Mouse (Mus musculus) spleen, adult 2 months (tissue): Measurements from ENCODE around the gene Hexa. TPM values are rescaled to one million over a fixed set of nuclear protein-coding genes. Genes with fewer than 3 reads are reported as not detected.

Experiments used
- DNase-seq, 2 experiments: peaks; one replicate each; pipeline versions ENCODE4 v3.0.0 to v3.0.0-alpha.2; 2012 to 2021; ENCODE audit warnings: low spot score in 2 of 2, low read depth in 1 of 2
- H3K27ac ChIP-seq: fragments of 200-500 bp; 2 replicates; pipeline ENCODE4 v1.5.1; 2012; ENCODE audit warnings: low read length, inconsistent platforms; ENCODE audit not compliant: insufficient read depth
- H3K27me3 ChIP-seq: fragments of 200-500 bp; 2 replicates; pipeline ENCODE4 v1.6.1; 2012; ENCODE audit warnings: mild to moderate bottlenecking, moderate library complexity, low read length, inconsistent platforms; ENCODE audit not compliant: control insufficient read depth, insufficient read depth
- H3K36me3 ChIP-seq: fragments of 200-500 bp; 2 replicates; pipeline ENCODE4 v1.6.1; 2012; ENCODE audit warnings: mild to moderate bottlenecking, low read length, inconsistent platforms; ENCODE audit not compliant: control insufficient read depth, insufficient read depth
- H3K4me1 ChIP-seq: fragments of 200-500 bp; 2 replicates; pipeline ENCODE4 v1.6.1; 2011; ENCODE audit warnings: inconsistent platforms; ENCODE audit not compliant: control insufficient read depth, insufficient read depth, insufficient read length
- H3K4me3 ChIP-seq: fragments of 200-500 bp; 2 replicates; pipeline ENCODE4 v1.5.1; 2011; ENCODE audit warnings: mild to moderate bottlenecking, inconsistent platforms; ENCODE audit not compliant: insufficient read depth, insufficient read length; ENCODE audit errors: extremely low read depth
- CTCF ChIP-seq: fragments of 200-500 bp; IDR thresholded peaks from 2 replicates; pipeline ENCODE4 v1.5.1; 2011; ENCODE audit warnings: mild to moderate bottlenecking, inconsistent platforms; ENCODE audit not compliant: insufficient read depth, insufficient read length, insufficient replicate concordance; ENCODE audit errors: extremely low read depth
- POLR2A ChIP-seq: fragments of 200-500 bp; IDR thresholded peaks from 2 replicates; pipeline ENCODE4 v1.6.1; 2011; ENCODE audit warnings: low read depth, low read length, inconsistent platforms
- WGBS: fragments of 180-500 bp; shearing (Covaris S2); methylation state at CpG from one replicate; pipeline ENCODE4 v1.1.7; 2018; 5-methylcytosine and 5-hydroxymethylcytosine counted together
- polyA plus RNA-seq: library from polyadenylated mRNA; depleted of rRNA; stranded (reverse); fragments of >200 nt; gene quantifications from 2 replicates; pipeline ENCODE4 v1.2.3, GENCODE M21; 2012

Hexa gene
- polyA plus RNA-seq, 1 experiment, result 72.4 TPM

DNA sequence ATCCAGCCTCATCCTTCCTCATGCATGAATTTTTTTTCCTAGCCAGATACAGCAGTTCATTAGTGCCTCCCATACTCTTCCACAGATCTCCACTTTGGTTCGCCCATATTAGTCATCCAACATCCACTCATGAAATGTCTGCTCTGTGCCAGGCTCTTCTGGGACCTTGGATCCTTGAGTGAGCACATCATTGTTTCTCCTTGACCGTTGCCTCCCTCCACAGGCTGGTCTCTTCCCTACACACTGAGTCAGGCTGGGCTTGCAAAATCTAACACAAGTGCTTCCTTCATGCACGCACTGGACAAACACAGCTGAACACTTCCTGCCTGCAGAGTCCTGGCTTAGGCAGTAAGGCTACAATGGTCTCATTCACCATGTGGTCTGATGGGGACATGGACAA, 1.7 kb upstream of the Hexa start:
- Histone ChIP-seq H3K27ac (no peak overlapping the region), H3K4me3 (no peak overlapping the region), H3K27me3 (no peaks in the 10 kb centered on the region), H3K4me1 (peaks cover 12% of the 10 kb centered on the region; the same call in 1 of the 2 replicates), H3K36me3 (no peaks in the 10 kb centered on the region)
- no peak for DNase-seq
- WGBS, result 82% methylated on average over 3 of the region's 3 CpGs
- TF ChIP-seq POLR2A, result no peak
- no peak for TF ChIP-seq CTCF

DNA sequence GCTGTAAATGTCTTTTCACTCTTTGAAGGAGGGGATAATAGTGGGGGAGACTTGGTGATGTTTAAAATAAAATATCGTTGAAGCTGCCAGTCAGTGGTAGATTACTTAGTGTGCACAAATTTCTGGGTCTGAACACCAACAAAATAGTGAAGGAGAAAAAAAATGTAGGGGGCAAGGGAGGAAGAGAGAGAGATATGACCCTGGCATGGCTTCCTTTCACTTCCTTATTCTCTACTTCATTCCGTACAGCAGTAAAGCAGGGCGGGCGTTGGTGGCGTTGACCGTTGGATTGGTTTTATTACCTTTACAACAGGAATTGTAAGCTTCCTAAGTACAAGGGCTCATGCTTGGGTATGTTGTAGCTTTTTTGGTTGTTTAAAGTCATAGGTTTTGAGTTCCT, 2.3 kb downstream of the Hexa start:
- 45% methylated on average over 6 of the region's 6 CpGs for WGBS
- DNase-seq, result peak in 1 of 2 experiments; percentile 11
- no peak for TF ChIP-seq POLR2A
- no peak for TF ChIP-seq CTCF
- H3K4me3 ChIP-seq, result no peak overlapping the region
- H3K27ac ChIP-seq, result no peak overlapping the region
- peaks cover 22% of the 10 kb centered on the region; the same call in 1 of the 2 replicates for H3K4me1 ChIP-seq
- H3K27me3 ChIP-seq, result no peaks in the 10 kb centered on the region
- H3K36me3 ChIP-seq, result no peaks in the 10 kb centered on the region

DNA sequence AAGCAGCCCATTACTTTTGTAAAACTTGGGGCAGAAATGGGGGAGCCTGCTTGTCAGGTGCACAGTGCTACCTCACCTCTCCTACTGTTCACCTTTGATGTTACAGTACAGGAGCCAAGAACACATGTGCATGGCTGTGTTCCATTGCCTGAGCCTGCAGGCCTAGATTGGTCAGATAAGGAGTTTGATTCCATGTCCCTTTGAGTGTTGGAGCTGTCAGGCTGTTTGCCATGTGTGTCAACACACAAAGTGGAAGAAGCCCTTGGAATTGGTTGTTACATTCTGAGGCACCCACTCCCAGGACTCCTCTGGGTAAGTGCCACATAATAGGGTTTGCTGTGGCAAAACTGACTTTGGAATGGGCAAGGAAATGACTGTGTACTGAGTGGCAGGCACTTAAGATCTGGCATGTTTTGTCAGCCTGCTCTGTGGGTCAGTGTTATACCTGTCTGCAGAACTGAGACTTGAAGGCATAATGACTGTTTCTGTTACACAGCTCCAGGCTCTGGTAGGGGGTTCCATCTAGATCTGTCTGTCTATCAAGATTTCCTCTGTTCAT, 3.5 kb downstream of the Hexa start:
- no peak overlapping the region for H3K4me3 ChIP-seq
- TF ChIP-seq CTCF (no peak), POLR2A (no peak)
- 0 out of 2 replicates have a peak overlapping the region, but pooled peaks have one; percentile 17 for H3K27ac ChIP-seq
- no peaks in the 10 kb centered on the region for H3K36me3 ChIP-seq
- H3K27me3 ChIP-seq, result no peaks in the 10 kb centered on the region
- H3K4me1 ChIP-seq, result peaks cover 22% of the 10 kb centered on the region; the same call in 1 of the 2 replicates
- DNase-seq, result no peak

DNA sequence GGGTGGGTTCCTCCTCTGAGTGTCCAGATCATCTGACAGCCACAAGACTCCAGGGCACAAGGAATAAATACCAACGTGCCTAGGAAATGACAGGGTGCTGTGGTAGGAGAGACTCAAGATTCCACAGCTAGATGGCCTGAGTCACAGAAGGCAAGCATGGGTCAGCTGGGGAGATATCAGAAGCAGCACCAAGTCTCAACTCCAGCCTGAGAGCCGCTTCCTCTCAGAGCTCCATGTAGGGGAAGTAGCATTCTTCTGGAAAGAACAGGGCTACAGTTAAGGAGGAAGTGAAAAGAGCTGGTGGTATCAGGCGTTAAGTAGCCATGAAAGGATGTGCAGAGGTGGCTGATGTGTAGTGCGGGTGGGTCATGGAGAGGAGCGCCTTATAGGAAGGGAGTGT, 5.4 kb downstream of the Hexa start:
- peaks cover 19% of the 10 kb centered on the region; the same call in 1 of the 2 replicates for H3K4me1 ChIP-seq
- H3K27ac ChIP-seq, result no peak overlapping the region
- TF ChIP-seq CTCF, result no peak
- TF ChIP-seq POLR2A, result no peak
- peak in 1 of 2 experiments; percentile 11 for DNase-seq
- WGBS, result 24% methylated on average over 5 of the region's 5 CpGs
- H3K4me3 ChIP-seq, result no peak overlapping the region
- H3K27me3 ChIP-seq, result no peaks in the 10 kb centered on the region
- H3K36me3 ChIP-seq, result no peaks in the 10 kb centered on the region

DNA sequence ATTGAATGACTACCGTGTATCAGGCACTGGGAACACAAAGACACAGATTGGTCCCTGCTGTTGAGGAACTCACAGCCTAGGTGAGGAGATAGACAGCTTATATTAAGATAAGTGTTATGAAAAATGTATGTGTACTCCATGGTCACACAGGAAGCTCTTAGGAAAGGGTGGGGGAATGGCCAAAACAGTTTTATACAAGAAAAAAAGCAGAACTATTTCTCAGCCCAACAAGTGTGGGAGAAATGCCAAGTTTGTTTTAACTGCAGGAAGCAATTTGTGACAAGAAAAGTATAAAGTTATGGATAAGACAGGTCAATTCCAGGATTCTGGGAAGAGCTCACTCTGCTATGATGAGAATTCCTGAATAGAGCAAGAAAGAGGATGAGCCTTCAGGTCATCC, 8.5 kb downstream of the Hexa start:
- WGBS, result 58% methylated on average over 1 of the region's 1 CpGs
- H3K4me3 ChIP-seq, result no peak overlapping the region
- peaks cover 22% of the 10 kb centered on the region; the same call in 1 of the 2 replicates for H3K4me1 ChIP-seq
- H3K27ac ChIP-seq, result 0 out of 2 replicates have a peak overlapping the region, but pooled peaks have one; percentile 4
- no peaks in the 10 kb centered on the region; the same call in 1 of the 2 replicates for H3K36me3 ChIP-seq
- no peak for DNase-seq
- TF ChIP-seq CTCF (no peak), POLR2A (no peak)
- H3K27me3 ChIP-seq, result no peaks in the 10 kb centered on the region

DNA sequence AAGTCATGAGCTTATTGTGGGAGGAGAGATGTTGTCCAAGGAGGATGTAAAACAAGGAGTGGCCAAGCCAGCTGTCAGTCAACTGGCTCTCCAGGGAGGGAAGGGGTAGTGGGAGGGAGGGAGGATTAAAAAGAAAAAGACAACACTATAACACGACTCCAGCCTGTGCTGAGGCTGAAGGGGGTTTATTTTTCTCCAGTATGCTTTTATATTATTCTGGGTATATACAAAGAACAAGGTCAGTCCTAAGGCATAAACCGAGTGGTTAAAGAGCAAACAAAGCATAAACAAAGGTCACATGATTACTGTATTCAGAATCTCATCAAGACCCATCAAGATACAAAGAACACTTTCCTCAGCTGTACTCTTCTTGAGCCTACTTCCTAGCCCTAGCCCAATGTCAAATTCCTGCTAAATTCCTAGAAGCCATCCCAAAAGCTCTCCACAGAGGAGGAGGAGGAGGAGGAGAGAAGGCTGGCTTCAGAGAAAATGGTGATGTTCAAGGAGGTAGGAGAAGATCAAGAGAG, 9.7 kb downstream of the Hexa start:
- no peak overlapping the region for H3K4me3 ChIP-seq
- H3K4me1 ChIP-seq, result peaks cover 19% of the 10 kb centered on the region; the same call in 1 of the 2 replicates
- H3K36me3 ChIP-seq, result peaks cover 2% of the 10 kb centered on the region; the same call in 1 of the 2 replicates
- 52% methylated on average over 2 of the region's 2 CpGs for WGBS
- no peaks in the 10 kb centered on the region for H3K27me3 ChIP-seq
- H3K27ac ChIP-seq, result no peak overlapping the region
- TF ChIP-seq POLR2A (no peak), CTCF (no peak)
- no peak for DNase-seq

DNA sequence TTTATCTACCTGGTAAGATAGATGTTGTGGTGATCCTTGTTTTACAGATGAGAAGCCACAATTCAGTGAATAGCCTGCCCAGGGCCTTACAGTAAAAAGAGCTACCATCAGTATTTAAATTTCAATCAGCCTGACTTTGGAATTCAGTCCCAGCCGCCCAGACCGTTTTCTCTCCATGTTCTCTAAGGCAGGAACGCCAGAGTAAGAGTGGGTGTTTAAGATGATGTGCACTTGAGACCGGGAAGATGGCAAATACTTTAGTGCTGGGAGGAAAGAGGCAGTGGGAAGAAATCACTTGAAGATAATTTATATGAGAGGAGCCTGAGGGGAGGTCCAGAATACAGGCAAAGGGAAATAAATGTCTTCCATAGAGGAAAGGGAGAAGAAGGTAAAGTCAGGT, 10.7 kb downstream of the Hexa start:
- 95% methylated on average over 4 of the region's 4 CpGs for WGBS
- no peak for TF ChIP-seq CTCF
- TF ChIP-seq POLR2A, result no peak
- Histone ChIP-seq H3K4me1 (peaks cover 14% of the 10 kb centered on the region; the same call in 1 of the 2 replicates), H3K27me3 (no peaks in the 10 kb centered on the region), H3K27ac (no peak overlapping the region), H3K36me3 (peaks cover 4% of the 10 kb centered on the region; the same call in 1 of the 2 replicates), H3K4me3 (no peak overlapping the region)
- DNase-seq, result no peak
